Mouse (Mus musculus): ENCODE measurements around the gene Prkaa2. TPM values are rescaled to one million over a fixed set of nuclear protein-coding genes. Genes with fewer than 3 reads are reported as not detected.

Gene Prkaa2
- polyA plus RNA-seq, 1 experiment from 2014 or later: 63.0 TPM

GRCm38 (mm10) chr4:104985960-104986632 is 123.6 kb downstream of the Prkaa2 start:
- no peaks in the 10 kb centered on the region for H3K27me3 ChIP-seq (ENCODE audit: control insufficient read depth, insufficient read depth, low read length)
- H3K27ac ChIP-seq (replicated peaks in 1 of 2; ENCODE audit: control insufficient read depth in 1 of 2, insufficient read depth in 1 of 2, low read depth in 2 of 2, low read length in 2 of 2): no peak overlapping the region
- no peak overlapping the region for H3K4me3 ChIP-seq (ENCODE audit: control insufficient read depth in 1 of 2, insufficient read depth in 1 of 2, low read depth in 1 of 2, low read length in 2 of 2)
- no peak for ATAC-seq (ENCODE audit: insufficient number of reproducible peaks, insufficient read depth, low FRiP score, low read depth)
- H3K4me1 ChIP-seq (ENCODE audit: control insufficient read depth in 2 of 2, insufficient read depth in 2 of 2, low read length in 2 of 2): no peaks in the 10 kb centered on the region
- 85% methylated on average over 5 of the region's 5 CpGs for WGBS
- no peaks in the 10 kb centered on the region for H3K9me3 ChIP-seq (ENCODE audit: control insufficient read depth, low read length)
- no peak overlapping the region for H3K4me2 ChIP-seq (ENCODE audit: low read length)
- H3K36me3 ChIP-seq (ENCODE audit: control insufficient read depth, insufficient read depth, low read length): no peaks in the 10 kb centered on the region
- no peak overlapping the region for H3K9ac ChIP-seq (ENCODE audit: low read length)

Other genes starting within 250 kb of the Prkaa2 start
- gene C8a, start 233.5 kb downstream of the Prkaa2 start, polyA plus RNA-seq (2014; fragmentation: Nextera tagmentation; extraction: Ambion mirVana): not detected in 2 replicates
- not detected in 2 replicates for gene Fyb2, start 196.4 kb downstream of the Prkaa2 start, polyA plus RNA-seq (2014; fragmentation: Nextera tagmentation; extraction: Ambion mirVana)
- 32.0 and 32.8 TPM in 2 replicates for gene Plpp3, start 47.5 kb upstream of the Prkaa2 start, polyA plus RNA-seq (2014; fragmentation: Nextera tagmentation; extraction: Ambion mirVana)

Data from heart, embryonic 14.5 days (tissue).